Mouse (Mus musculus) testis, adult 2 months (tissue): ENCODE measurements at regions not wholly inside any gene's neighbourhood (a gene's known extent, or its start where the extent isn't known, plus 50 kb on each side); places are given as distances from the start of the nearest gene placed in this dataset.
A peak's percentile ranks its signal among the peaks of the same experiment; 100 is the strongest.

ENCODE experiments used
- H3K27ac ChIP-seq: fragments of 200-500 bp; 2 replicates; pipeline ENCODE4 v1.5.1; 2012; ENCODE audit warnings: low read depth, low read length; ENCODE audit not compliant: control insufficient read depth, insufficient read depth
- H3K27me3 ChIP-seq: fragments of 200-500 bp; 2 replicates; pipeline ENCODE4 v1.6.1; 2012; ENCODE audit warnings: mild to moderate bottlenecking, low read length, moderate library complexity; ENCODE audit not compliant: control insufficient read depth, insufficient read depth
- H3K36me3 ChIP-seq: fragments of 200-500 bp; 2 replicates; pipeline ENCODE4 v1.6.1; 2012; ENCODE audit warnings: mild to moderate bottlenecking, low read length; ENCODE audit not compliant: control insufficient read depth, insufficient read depth
- H3K4me1 ChIP-seq: fragments of 200-500 bp; 2 replicates; pipeline ENCODE4 v1.6.1; 2012; ENCODE audit warnings: low read length; ENCODE audit not compliant: control insufficient read depth, insufficient read depth
- H3K4me3 ChIP-seq: fragments of 200-500 bp; 2 replicates; pipeline ENCODE4 v1.5.1; 2012; ENCODE audit warnings: low read depth, mild to moderate bottlenecking, low read length, moderate library complexity, mixed read lengths; ENCODE audit not compliant: control insufficient read depth
- CTCF ChIP-seq: fragments of 200-500 bp; IDR thresholded peaks from 2 replicates; pipeline ENCODE4 v1.5.1; 2012; ENCODE audit warnings: low read depth, mild to moderate bottlenecking, inconsistent platforms, low read length, moderate library complexity; ENCODE audit not compliant: control insufficient read depth, insufficient read depth, insufficient replicate concordance
- POLR2A ChIP-seq: fragments of 200-500 bp; IDR thresholded peaks from 2 replicates; pipeline ENCODE4 v1.6.1; 2012; ENCODE audit warnings: low read depth, mild to moderate bottlenecking, inconsistent platforms, low read length, moderate library complexity; ENCODE audit not compliant: control insufficient read depth

DNA sequence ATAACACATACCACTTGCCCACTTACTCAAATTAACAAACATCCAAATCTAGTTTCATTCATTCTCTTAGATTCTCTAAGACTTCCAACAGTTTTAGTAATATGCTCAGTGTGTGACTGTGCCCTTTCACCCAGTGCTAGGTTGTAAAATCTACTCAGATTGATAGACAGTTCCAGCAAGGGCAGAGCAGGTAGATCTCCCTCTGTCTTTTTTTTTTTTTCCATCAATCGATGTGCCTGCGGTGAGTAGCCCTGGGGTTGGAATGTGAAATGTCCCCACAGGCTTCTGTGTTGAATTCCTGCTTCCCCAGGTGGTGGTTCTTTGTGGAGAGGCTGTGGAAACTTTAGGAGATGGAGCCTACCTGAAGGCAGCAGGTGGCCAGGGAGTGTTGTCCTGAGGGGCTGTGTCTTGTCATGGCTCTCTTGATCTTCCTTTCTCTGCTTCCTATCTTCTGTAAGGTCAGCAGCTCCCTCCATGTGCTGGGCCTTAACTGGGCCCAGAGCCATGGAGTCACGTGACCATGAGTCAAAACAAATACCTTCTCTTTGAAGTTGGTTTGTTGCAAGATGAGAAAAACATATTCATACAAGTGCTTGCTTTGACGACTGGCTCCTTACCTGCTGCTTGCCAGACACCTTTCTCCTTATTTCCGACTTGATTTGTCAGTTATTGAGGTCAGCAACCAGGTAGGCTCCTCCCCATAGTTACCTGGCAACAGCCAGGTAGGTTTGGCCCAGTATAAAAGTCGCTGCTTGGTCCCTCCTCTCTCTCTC, 394.5 kb downstream of the Etnk1 start:
- Histone ChIP-seq H3K36me3 (no peaks in the 10 kb centered on the region), H3K27ac (no peak overlapping the region), H3K4me3 (peak overlapping the region; percentile 25), H3K4me1 (no peaks in the 10 kb centered on the region), H3K27me3 (no peaks in the 10 kb centered on the region)
- TF ChIP-seq CTCF, result no peak
- TF ChIP-seq POLR2A, result no peak

DNA sequence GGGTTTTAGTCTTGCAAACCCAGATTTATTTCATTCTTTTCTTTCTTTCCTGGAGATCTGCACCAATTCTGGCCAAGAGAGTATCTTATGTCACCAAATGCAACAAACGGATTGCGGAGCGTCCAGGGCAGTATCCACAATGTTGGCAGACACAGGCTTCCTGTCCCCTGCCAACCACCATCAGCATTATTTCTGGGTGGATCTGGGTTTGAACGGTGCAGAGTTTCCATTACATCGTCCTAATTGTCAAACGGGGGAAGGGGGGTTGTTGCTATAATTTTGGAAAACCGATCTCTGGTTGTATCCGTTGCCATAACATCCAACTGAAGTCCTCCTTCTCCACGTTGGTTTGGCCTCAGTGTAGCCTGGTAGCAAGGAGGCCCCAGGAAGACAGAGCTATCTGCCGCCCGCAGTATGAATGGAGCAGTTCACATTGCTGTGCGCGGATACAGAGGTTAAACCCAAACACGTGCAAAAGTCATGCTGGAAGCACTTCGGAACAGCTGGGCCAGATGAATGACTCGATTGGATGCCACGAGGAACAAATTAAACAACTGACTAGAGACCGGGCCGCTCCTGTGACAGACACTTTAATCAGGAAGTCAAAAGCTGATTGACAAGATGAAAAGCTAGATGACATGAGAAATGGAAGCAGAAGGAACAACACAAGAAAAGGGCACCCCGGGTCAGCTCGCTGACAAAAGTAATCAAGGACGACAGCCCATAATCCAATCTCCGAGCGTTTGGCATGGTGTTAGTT, 404.5 kb downstream of the Etnk1 start:
- no peaks in the 10 kb centered on the region for H3K27me3 ChIP-seq
- no peak overlapping the region for H3K27ac ChIP-seq

DNA sequence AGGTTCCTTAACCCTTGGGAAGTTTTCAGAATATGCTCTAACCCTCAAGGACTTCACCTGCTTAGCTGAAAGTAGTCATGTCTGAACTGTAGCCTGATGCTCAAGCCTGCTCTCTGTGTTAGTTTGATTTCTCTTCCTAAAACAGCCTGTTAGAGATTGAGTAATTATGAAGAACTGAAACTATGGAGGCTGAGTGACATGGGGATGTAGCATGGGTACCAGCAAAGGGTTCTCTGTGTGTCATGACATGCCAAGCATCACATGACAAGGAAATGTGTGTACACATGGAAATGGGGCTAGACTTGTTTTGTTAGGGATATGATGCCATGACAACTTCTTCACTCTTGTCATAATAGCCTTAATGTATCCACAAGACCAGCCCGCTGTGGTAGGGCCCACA, 412.2 kb downstream of the Etnk1 start:
- Histone ChIP-seq H3K4me1 (no peaks in the 10 kb centered on the region), H3K4me3 (no peak overlapping the region), H3K27ac (no peak overlapping the region), H3K36me3 (no peaks in the 10 kb centered on the region), H3K27me3 (no peaks in the 10 kb centered on the region)
- TF ChIP-seq CTCF (no peak), POLR2A (no peak)

More for the DNA sequence above, 404.5 kb downstream of the Etnk1 start:
- H3K4me1 ChIP-seq, result no peaks in the 10 kb centered on the region
- TF ChIP-seq POLR2A, result no peak
- TF ChIP-seq CTCF, result no peak
- H3K4me3 ChIP-seq, result no peak overlapping the region
- no peaks in the 10 kb centered on the region for H3K36me3 ChIP-seq

DNA sequence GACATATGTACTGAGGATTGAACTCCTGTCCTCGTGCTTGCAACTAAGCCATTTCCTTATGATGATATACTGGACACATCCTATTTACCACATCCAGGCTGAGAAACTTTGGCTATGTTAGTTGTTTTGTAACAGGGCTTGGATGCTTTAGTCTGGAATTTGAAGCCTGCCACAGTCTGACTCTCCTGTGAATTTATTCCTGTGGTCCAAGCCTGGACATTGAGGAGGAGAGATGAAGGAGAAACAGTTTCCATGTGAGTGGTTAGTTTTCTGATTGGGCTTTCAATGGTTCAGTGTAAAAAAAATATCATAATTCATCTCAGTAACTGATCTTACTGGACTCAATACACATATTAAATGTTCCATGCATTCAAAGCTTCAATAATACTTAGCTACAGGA, 422.6 kb downstream of the Etnk1 start:
- no peaks in the 10 kb centered on the region for H3K4me1 ChIP-seq
- TF ChIP-seq POLR2A (no peak), CTCF (no peak)
- no peak overlapping the region for H3K27ac ChIP-seq
- no peaks in the 10 kb centered on the region for H3K27me3 ChIP-seq
- no peaks in the 10 kb centered on the region for H3K36me3 ChIP-seq
- H3K4me3 ChIP-seq, result no peak overlapping the region

DNA sequence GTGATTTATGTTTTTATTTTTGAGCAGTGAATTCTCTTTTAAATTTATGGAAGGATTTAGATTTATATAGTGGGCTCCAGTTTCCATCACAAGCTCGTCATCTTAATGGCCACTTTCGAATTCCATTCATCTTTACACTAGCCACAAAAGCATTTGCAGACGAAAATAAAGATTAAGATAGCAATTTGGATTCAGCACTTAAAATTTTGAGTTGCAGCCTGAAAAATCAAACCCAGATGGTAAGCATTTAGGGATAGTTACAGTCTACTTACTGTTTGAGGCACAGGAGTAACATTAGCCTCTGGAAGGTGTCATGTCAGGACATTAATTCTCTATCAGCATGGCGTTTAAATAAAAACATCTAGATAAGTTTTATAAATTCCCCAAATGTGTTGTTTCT, 423.2 kb downstream of the Etnk1 start:
- no peak overlapping the region for H3K4me3 ChIP-seq
- no peaks in the 10 kb centered on the region for H3K4me1 ChIP-seq
- no peak for TF ChIP-seq CTCF
- no peak for TF ChIP-seq POLR2A
- no peaks in the 10 kb centered on the region for H3K27me3 ChIP-seq
- no peaks in the 10 kb centered on the region for H3K36me3 ChIP-seq
- H3K27ac ChIP-seq, result no peak overlapping the region

DNA sequence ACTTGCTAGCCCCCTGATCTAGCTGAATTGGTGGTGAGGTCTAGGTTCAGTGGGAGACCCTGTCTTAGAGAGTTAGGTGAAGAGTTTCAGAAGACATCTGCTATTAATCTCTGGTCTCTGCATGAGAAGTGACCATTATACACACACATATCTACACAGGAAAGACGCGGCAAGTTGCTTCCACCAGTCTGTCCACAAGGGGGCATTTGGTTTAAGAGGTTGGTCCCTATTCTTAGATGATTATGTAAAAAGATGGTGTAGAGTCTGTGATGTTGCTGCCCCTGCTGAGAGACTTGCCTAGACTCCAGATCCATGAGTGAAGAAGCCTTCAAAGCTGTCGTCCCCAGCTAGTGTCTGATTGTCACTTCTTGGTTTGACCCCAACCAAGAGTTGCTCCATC, 425.5 kb downstream of the Etnk1 start:
- Histone ChIP-seq H3K4me3 (no peak overlapping the region), H3K27me3 (no peaks in the 10 kb centered on the region), H3K36me3 (no peaks in the 10 kb centered on the region), H3K27ac (no peak overlapping the region), H3K4me1 (no peaks in the 10 kb centered on the region)
- TF ChIP-seq CTCF (no peak), POLR2A (no peak)

DNA sequence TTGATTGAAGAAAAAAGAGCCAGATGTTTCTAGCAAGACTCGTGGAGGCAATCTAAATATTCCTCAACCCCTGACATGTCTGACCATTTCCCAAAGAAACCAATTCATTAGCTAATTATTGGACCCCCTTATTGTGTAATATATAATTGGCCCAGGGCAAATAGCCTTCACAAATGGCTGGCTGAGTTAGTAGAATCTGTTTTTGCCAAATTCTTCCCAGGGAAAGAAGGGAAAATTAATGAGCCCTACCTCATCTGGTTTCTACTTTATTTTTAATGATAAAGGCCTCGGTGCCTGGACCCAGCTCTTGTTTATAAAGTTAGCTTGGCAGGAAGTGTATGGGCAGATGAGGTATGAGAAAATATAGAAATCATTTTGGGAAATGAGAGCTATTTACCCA, 428.5 kb downstream of the Etnk1 start:
- H3K4me1 ChIP-seq, result no peaks in the 10 kb centered on the region
- no peak overlapping the region for H3K4me3 ChIP-seq
- TF ChIP-seq POLR2A (no peak), CTCF (no peak)
- H3K27ac ChIP-seq, result no peak overlapping the region
- H3K36me3 ChIP-seq, result no peaks in the 10 kb centered on the region
- no peaks in the 10 kb centered on the region for H3K27me3 ChIP-seq
